Mouse (Mus musculus): Measurements from ENCODE around the gene Crisp2.

The Crisp2 gene

GRCm38 (mm10) chr17:40716273-40716672 is 90.5 kb downstream of the Crisp2 start:
- DNase-seq (ENCODE audit: low spot score): no peak

All from left cerebral cortex, adult 11 months (tissue).